Mouse (Mus musculus) heart, adult 2 months (tissue): ENCODE results near the gene Ttc39d.

Experiments
- CTCF ChIP-seq: fragments of 200-600 bp; IDR thresholded peaks from 2 replicates; pipeline ENCODE4 v1.8.1; 2022; ENCODE audit warnings: antibody characterized with exemption, mild to moderate bottlenecking, moderate library complexity
- EP300 ChIP-seq: fragments of 200-500 bp; IDR thresholded peaks from 2 replicates; pipeline ENCODE4 v1.6.1; 2011; ENCODE audit warnings: low read depth, low read length, control low read depth; ENCODE audit not compliant: insufficient read depth
- POLR2A ChIP-seq: fragments of 200-500 bp; IDR thresholded peaks from 2 replicates; pipeline ENCODE4 v1.6.1; 2011; ENCODE audit warnings: mild to moderate bottlenecking, low read depth, low read length, control low read depth; ENCODE audit not compliant: insufficient read depth

GRCm38 (mm10) chr17:80175966-80176365 lies 31.3 kb upstream of the Ttc39d start:
- TF ChIP-seq CTCF (no peak), POLR2A (no peak), EP300 (no peak)
